Mouse (Mus musculus): ENCODE data around the gene Ppp1r36.

DNA sequence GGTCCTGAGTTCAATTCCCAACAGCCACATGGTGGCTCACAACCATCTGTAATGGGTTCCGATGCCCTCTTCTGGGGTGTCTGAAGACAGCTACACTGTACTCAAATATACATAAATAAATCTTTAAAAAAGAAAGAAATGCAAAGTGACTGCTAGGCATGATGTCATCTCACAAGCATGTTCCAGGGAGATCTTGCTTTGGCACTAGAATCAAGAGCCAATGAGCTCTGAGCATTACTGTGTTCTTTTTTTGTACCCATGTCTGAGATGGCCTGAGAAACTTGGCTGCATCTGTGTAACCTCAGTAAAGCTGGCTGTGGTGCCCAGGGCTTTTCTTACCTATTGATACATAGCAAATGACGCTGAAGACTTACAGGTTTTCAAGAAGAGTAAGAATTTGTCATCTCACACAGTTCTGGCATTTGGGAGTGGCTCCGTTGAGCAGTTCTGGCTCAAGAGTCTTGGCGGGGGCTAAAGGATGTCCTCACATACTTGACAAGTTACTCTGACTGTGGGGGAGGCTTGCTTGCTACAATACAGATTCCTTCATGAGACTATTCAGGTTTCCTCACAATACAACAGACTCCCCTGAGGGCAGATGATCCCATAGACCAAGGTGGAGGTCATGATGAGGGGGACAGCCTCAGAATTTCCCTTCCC lies 62.6 kb downstream of the Ppp1r36 start:
- TF ChIP-seq POLR2A (IDR thresholded peaks at IDR 0.05; ENCODE audit: control insufficient read depth, low read depth, low read length) (no peak), CTCF (IDR thresholded peaks at IDR 0.05; ENCODE audit: control insufficient read depth, insufficient read depth, insufficient replicate concordance, low read depth, low read length) (no peak)
